Mouse (Mus musculus): Measurements from ENCODE around the gene Gpr137c. TPM values are rescaled to one million over a fixed set of nuclear protein-coding genes. Genes with fewer than 3 reads are reported as not detected.

Gene Gpr137c
- total and polyA plus RNA-seq, 3 experiments, result 0.07 to 0.55 TPM; not detected in 1

DNA sequence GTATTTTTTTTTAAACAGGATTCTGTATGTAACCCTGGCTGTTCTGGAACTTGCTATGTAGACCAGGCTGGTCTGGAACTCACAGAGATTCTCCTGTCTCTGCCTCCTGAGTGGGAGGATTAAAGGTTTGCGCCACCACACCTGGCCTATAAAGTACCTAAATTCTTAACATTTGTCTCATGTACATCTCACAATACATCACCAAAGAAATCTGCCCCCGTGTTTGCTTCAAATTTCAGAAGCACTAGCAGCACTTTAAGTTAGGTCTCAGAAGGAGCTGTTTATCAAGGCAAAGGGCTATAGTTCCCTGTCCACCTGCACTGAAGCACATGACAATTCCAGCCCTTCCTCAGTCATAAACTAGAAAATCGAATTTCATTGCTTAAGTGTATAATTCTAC, 62.5 kb downstream of the Gpr137c start:
- H3K4me3 ChIP-seq (replicated peaks in 1 of 3; ENCODE audit: low read depth in 2 of 3, low read length in 2 of 3, poor library complexity in 1 of 3), result no peak overlapping the region
- dilution Hi-C loops (cut with MboI; ENCODE audit: extremely low pct_ligation_motif_present, extremely low pct_unique_long_range_greater_than_20kb, low sequenced_read_pairs) (no loop called here), in situ Hi-C loops (cut with MboI; ENCODE audit: low pct_ligation_motif_present, low pct_unique_long_range_greater_than_20kb, low sequenced_read_pairs) (no loop called here)
- no peak overlapping the region for H3K9ac ChIP-seq (ENCODE audit: insufficient read depth, low read depth)
- H3K27ac ChIP-seq (ENCODE audit: insufficient read depth, low read depth), result no peak overlapping the region
- no peaks in the 10 kb centered on the region for H3K9me3 ChIP-seq (replicated peaks; ENCODE audit: low read length)
- H3K4me1 ChIP-seq (ENCODE audit: control insufficient read depth in 1 of 2, insufficient read depth in 2 of 2), result no peaks in the 10 kb centered on the region
- peaks cover 4 to 12% of the 10 kb centered on the region in 2 experiments for H3K36me3 ChIP-seq (replicated peaks in 1 of 2; ENCODE audit: control insufficient read depth in 1 of 2, insufficient read depth in 1 of 2, low read length in 1 of 2)
- no peaks in the 10 kb centered on the region for H3K79me2 ChIP-seq (replicated peaks; ENCODE audit: control insufficient read depth, extremely low read depth, insufficient read depth, poor library complexity, severe bottlenecking)
- H3K4me2 ChIP-seq (ENCODE audit: insufficient read depth, low read depth, poor library complexity, severe bottlenecking), result no peak overlapping the region
- no peak for DNase-seq (ENCODE audit: extremely low read depth)
- no peaks in the 10 kb centered on the region for H3K27me3 ChIP-seq (replicated peaks)
- no peak for TF ChIP-seq RAD21 (IDR thresholded peaks at IDR 0.05; ENCODE audit: low read depth, low read length)
- no peak for TF ChIP-seq RCOR1 (conservative IDR thresholded peaks at IDR 0.05; ENCODE audit: low read depth, low read length)
- peak; percentile 52; the same call in 1 of the 2 replicates for TF ChIP-seq ZMIZ1 (IDR thresholded peaks at IDR 0.05; ENCODE audit: low read depth, low read length)
- TF ChIP-seq ZNF384 (IDR thresholded peaks at IDR 0.05; ENCODE audit: low read depth, low read length), result no peak
- no peak for TF ChIP-seq E2F4 (IDR thresholded peaks at IDR 0.05; ENCODE audit: insufficient replicate concordance, low read depth, low read length)
- no peak for TF ChIP-seq TBP (conservative IDR thresholded peaks at IDR 0.05; ENCODE audit: low read depth, low read length)

DNA sequence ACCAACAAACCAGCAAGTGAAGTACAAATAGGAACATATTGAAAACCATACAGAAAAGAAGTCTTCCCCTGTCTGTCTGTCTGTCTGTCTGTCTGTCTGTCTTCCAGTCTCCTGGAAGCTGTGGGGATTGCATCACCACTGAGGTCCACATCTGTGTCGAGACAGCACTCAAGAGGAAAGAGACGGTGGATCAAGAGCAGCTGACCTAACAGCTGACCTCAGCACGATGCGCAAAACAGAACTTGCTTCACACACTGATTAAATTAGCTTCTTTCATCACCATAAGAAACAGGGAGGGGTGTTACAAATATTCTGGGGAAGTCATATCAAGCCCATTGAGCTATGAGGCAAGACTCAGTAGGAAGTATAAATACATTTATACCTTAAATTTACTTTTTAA, 72.1 kb downstream of the Gpr137c start:
- no peak overlapping the region for H3K9ac ChIP-seq (ENCODE audit: insufficient read depth, low read depth)
- peaks cover 50 to 78% of the 10 kb centered on the region in 2 experiments for H3K36me3 ChIP-seq (replicated peaks in 1 of 2; ENCODE audit: control insufficient read depth in 1 of 2, insufficient read depth in 1 of 2, low read length in 1 of 2)
- H3K27me3 ChIP-seq (replicated peaks), result no peaks in the 10 kb centered on the region
- DNase-seq (ENCODE audit: extremely low read depth), result no peak
- H3K4me2 ChIP-seq (ENCODE audit: insufficient read depth, low read depth, poor library complexity, severe bottlenecking), result no peak overlapping the region
- H3K9me3 ChIP-seq (replicated peaks; ENCODE audit: low read length), result no peaks in the 10 kb centered on the region
- H3K4me1 ChIP-seq (ENCODE audit: control insufficient read depth in 1 of 2, insufficient read depth in 2 of 2), result no peaks in the 10 kb centered on the region
- dilution Hi-C loops (cut with MboI; ENCODE audit: extremely low pct_ligation_motif_present, extremely low pct_unique_long_range_greater_than_20kb, low sequenced_read_pairs) (no loop called here), in situ Hi-C loops (cut with MboI; ENCODE audit: low pct_ligation_motif_present, low pct_unique_long_range_greater_than_20kb, low sequenced_read_pairs) (no loop called here)
- no peak overlapping the region for H3K27ac ChIP-seq (ENCODE audit: insufficient read depth, low read depth)
- no peaks in the 10 kb centered on the region; the same call in 1 of the 2 replicates for H3K79me2 ChIP-seq (replicated peaks; ENCODE audit: control insufficient read depth, extremely low read depth, insufficient read depth, poor library complexity, severe bottlenecking)
- no peak overlapping the region for H3K4me3 ChIP-seq (replicated peaks in 1 of 3; ENCODE audit: low read depth in 2 of 3, low read length in 2 of 3, poor library complexity in 1 of 3)
- no peak for TF ChIP-seq SIN3A (IDR thresholded peaks at IDR 0.05; ENCODE audit: low read length)

DNA sequence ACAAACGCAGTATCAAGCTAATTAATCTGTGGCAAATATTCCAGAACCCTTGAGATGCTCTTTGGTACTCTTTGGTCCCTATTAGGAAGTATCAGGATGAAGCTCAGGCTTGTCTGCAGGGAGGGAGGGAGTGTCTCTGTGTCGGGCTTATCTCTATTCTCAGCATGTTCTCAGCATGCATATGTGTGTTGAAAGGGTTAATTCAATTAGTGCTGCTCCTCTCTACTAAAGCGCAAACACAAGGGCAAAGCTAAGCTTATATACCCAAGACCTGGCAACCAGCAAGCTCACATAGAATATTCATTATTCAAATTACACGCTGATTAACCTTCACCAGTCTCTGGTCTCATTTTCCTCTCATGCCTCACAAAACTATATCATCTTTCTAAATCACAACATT, 84.4 kb downstream of the Gpr137c start:
- no peak overlapping the region for H3K4me2 ChIP-seq (ENCODE audit: insufficient read depth, low read depth, poor library complexity, severe bottlenecking)
- H3K27me3 ChIP-seq (replicated peaks), result no peaks in the 10 kb centered on the region
- TF ChIP-seq JUN (IDR thresholded peaks at IDR 0.05; ENCODE audit: insufficient read depth, low read depth, low read length) (no peak), ELF1 (IDR thresholded peaks at IDR 0.05; ENCODE audit: low read depth, low read length) (no peak), SIN3A (IDR thresholded peaks at IDR 0.05; ENCODE audit: low read length) (no peak), USF1 (IDR thresholded peaks at IDR 0.05; ENCODE audit: low read depth, low read length) (no peak), PAX5 (IDR thresholded peaks at IDR 0.05; ENCODE audit: low read length) (no peak), POLR2AphosphoS2 (IDR thresholded peaks at IDR 0.05; ENCODE audit: low read depth, low read length) (no peak)
- in situ Hi-C loops (cut with MboI; ENCODE audit: low pct_ligation_motif_present, low pct_unique_long_range_greater_than_20kb, low sequenced_read_pairs), result no loop called here
- H3K79me2 ChIP-seq (replicated peaks; ENCODE audit: control insufficient read depth, extremely low read depth, insufficient read depth, poor library complexity, severe bottlenecking), result peaks cover 31% of the 10 kb centered on the region
- no peak overlapping the region for H3K9ac ChIP-seq (ENCODE audit: insufficient read depth, low read depth)
- no peak for DNase-seq (ENCODE audit: extremely low read depth)
- H3K4me1 ChIP-seq (ENCODE audit: control insufficient read depth in 1 of 2, insufficient read depth in 2 of 2), result peaks cover 2 to 8% of the 10 kb centered on the region in 2 experiments; a peak in 3 of 4 replicates
- H3K27ac ChIP-seq (ENCODE audit: insufficient read depth, low read depth), result no peak overlapping the region
- dilution Hi-C loops (cut with MboI; ENCODE audit: extremely low pct_ligation_motif_present, extremely low pct_unique_long_range_greater_than_20kb, low sequenced_read_pairs), result no loop called here
- H3K36me3 ChIP-seq (replicated peaks in 1 of 2; ENCODE audit: control insufficient read depth in 1 of 2, insufficient read depth in 1 of 2, low read length in 1 of 2), result peaks cover 52 to 84% of the 10 kb centered on the region in 2 experiments
- no peaks in the 10 kb centered on the region for H3K9me3 ChIP-seq (replicated peaks; ENCODE audit: low read length)
- no peak overlapping the region for H3K4me3 ChIP-seq (replicated peaks in 1 of 3; ENCODE audit: low read depth in 2 of 3, low read length in 2 of 3, poor library complexity in 1 of 3)
